9 mouse cellular contexts compared by ENCODE assay signal in the genomic region with DNA sequence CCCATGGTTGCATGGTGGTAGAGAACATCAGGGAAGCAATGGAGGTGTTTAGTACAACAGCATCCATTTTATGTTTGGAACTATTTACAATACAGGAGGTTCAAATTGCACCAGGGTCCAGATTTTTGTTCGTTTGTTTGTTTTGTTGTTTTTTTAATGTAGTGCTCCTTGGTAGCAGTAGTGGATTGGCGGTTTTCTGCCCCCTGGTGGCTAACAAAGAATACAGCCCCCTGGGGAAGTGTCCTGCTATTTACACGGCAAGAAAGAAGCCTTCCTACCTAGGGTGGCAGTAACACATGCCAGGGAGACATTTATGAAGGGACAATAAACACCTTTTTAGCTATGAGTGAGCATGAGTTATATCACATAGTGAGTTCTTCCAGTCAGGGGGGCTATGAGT. TPM values are rescaled to one million over a fixed set of nuclear protein-coding genes. Genes with fewer than 3 reads are reported as not detected.
A peak's percentile ranks its signal among the peaks of the same experiment; 100 is the strongest.
DNase-seq lines count a peak whose midpoint lies in the region; ATAC-seq and TF ChIP-seq lines count a peak whose summit lies in the region.
"Had no signal": no experiment of that assay in that cellular context is flagged by ENCODE, and none has a peak within 500 bp of the region (broad histone marks: within the 10 kb centered on the region; RNA-seq: fewer than 3 reads in every experiment).

No protein-coding gene starts in this region.

- peaks cover 22% of the 10 kb centered on the region for H3K27me3 ChIP-seq in small intestine, adult 2 months (ENCODE audit: control insufficient read depth, insufficient read depth, low read length)
- H3K27me3 ChIP-seq in forebrain, embryonic 15.5 days = peaks cover 30% of the 10 kb centered on the region

- WGBS in small intestine, adult 2 months = 14% methylated on average over 3 of the region's 3 CpGs
- 30% methylated on average over 3 of the region's 3 CpGs for WGBS in forebrain, embryonic 15.5 days

- no peaks in the 10 kb centered on the region for H3K4me1 ChIP-seq in small intestine, adult 2 months (ENCODE audit: control insufficient read depth, insufficient read depth, insufficient read length, low read length)
- peaks cover 25% of the 10 kb centered on the region for H3K4me1 ChIP-seq in forebrain, embryonic 15.5 days

- no peak for ATAC-seq in forebrain, embryonic 15.5 days (replicated peaks)

- H3K9ac ChIP-seq in forebrain, embryonic 15.5 days (replicated peaks) = no peak overlapping the region

- H3K4me2 ChIP-seq in forebrain, embryonic 15.5 days (replicated peaks) = no peak overlapping the region

- no peaks in the 10 kb centered on the region for H3K9me3 ChIP-seq in forebrain, embryonic 15.5 days

- no peaks in the 10 kb centered on the region for H3K36me3 ChIP-seq in small intestine, adult 2 months (ENCODE audit: control insufficient read depth, insufficient read depth, low read length)
- no peaks in the 10 kb centered on the region for H3K36me3 ChIP-seq in forebrain, embryonic 15.5 days

- H3K27ac ChIP-seq in left cerebral cortex, adult 2 months = 0 out of 2 replicates have a peak overlapping the region, but pooled peaks have one; percentile 3
- no peak overlapping the region for H3K27ac ChIP-seq in small intestine, adult 2 months (ENCODE audit: insufficient read depth, low read depth, low read length)
- H3K27ac ChIP-seq in forebrain, embryonic 15.5 days (replicated peaks) = no peak overlapping the region

- no peak overlapping the region for H3K4me3 ChIP-seq in left cerebral cortex, adult 2 months
- no peak overlapping the region for H3K4me3 ChIP-seq in small intestine, adult 2 months (ENCODE audit: low read depth, low read length)
- no peak overlapping the region for H3K4me3 ChIP-seq in forebrain, embryonic 15.5 days

- TF ChIP-seq POLR2A in brain, embryonic 14.5 days (IDR thresholded peaks at IDR 0.05; ENCODE audit: borderline replicate concordance, extremely low read depth, insufficient read depth, insufficient read length, poor library complexity, severe bottlenecking) = no peak
- no peak for TF ChIP-seq POLR2A in small intestine, adult 2 months (IDR thresholded peaks at IDR 0.05; ENCODE audit: low read depth, low read length)

- intact Hi-C loops in left cerebral cortex, adult 2 months (cut with DNase I) = loop anchor here (1.0 kb wide), 1 partner anchor 12 kb away; no protein-coding TSS in a partner anchor

- TF ChIP-seq CTCF in left cerebral cortex, adult 2 months (IDR thresholded peaks at IDR 0.05) = peak; percentile 72
- TF ChIP-seq CTCF in brain, embryonic 14.5 days (IDR thresholded peaks at IDR 0.05; ENCODE audit: borderline replicate concordance, extremely low read depth, insufficient read depth, insufficient read length) = peak; percentile 41; the same call in 1 of the 2 replicates
- TF ChIP-seq CTCF in small intestine, adult 2 months (IDR thresholded peaks at IDR 0.05; ENCODE audit: extremely low read depth, insufficient read length, insufficient replicate concordance, low read depth, low read length) = peak; percentile 42; the same call in 1 of the 2 replicates

- DNase-seq in adrenal gland, adult 2 months = peak; percentile 31
- DNase-seq in adrenal gland, postnatal 4 days (ENCODE audit: low spot score in 2 of 2) = no peak
- no peak for DNase-seq in left cerebral cortex, adult 2 months (ENCODE audit: extremely low spot score in 1 of 2, low spot score in 2 of 2)
- no peak for DNase-seq in left cerebral cortex, adult 11 months (ENCODE audit: low spot score)
- peak; percentile 40 for DNase-seq in brain, embryonic 14.5 days (ENCODE audit: low read depth)
- no peak for DNase-seq in heart, adult 11 months

RNA-seq across cellular contexts. Expression of a gene that starts 3.3 kb away (rescaled TPM):
- total RNA-seq in adrenal gland, adult 2 months (2021) = 1 to 10 TPM; 4.3 to 5.2 TPM
- polyA plus RNA-seq in adrenal gland, adult 2 months (2012; rRNA removed) = 1.1 and 1.2 TPM in 2 replicates
- 1 to 10 TPM; 1.9 to 4.8 TPM for total RNA-seq in adrenal gland, postnatal 4 days (2021)
- 100 to 1,000 TPM; 321 to 343 TPM for total RNA-seq in left cerebral cortex, adult 2 months (2021)
- polyA plus RNA-seq in brain, embryonic 14.5 days (2012; rRNA removed) = 0.57 and 0.72 TPM in 2 replicates
- polyA plus RNA-seq in small intestine, adult 2 months (2012; rRNA removed) = 0.16 and 0.25 TPM in 2 replicates
- polyA plus RNA-seq in forebrain, embryonic 15.5 days (2015; fragmentation: Nextera tagmentation; extraction: Ambion mirVana) = 0.24 and 0.34 TPM in 2 replicates
- polyA plus RNA-seq: C2C12 had no signal

RNA-seq across cellular contexts. Expression of a gene that starts 55.4 kb away (rescaled TPM):
- under 1 TPM in 1 of 2 experiments, not detected in 1; 0.78 TPM for total RNA-seq in adrenal gland, adult 2 months (2021)
- polyA plus RNA-seq in adrenal gland, adult 2 months (2012; rRNA removed) = 0.46 and 1.9 TPM in 2 replicates
- total RNA-seq in adrenal gland, postnatal 4 days (2021) = 10 to 100 TPM in 1 of 2 experiments, 1 to 10 TPM in 1; 1.1 to 11.4 TPM
- under 1 TPM in 1 of 2 experiments, not detected in 1; 0.36 TPM for total RNA-seq in left cerebral cortex, adult 2 months (2021)
- polyA plus RNA-seq in brain, embryonic 14.5 days (2012; rRNA removed) = not detected in 2 replicates
- polyA plus RNA-seq in small intestine, adult 2 months (2012; rRNA removed) = 4.0 and 7.1 TPM in 2 replicates
- not detected in 2 replicates for polyA plus RNA-seq in forebrain, embryonic 15.5 days (2015; fragmentation: Nextera tagmentation; extraction: Ambion mirVana)
- polyA plus RNA-seq: C2C12 had no signal

Comparison
In these comparisons a context has a peak if more than half of its experiments do, and no peak if none do; other contexts are left out.
1. DNase-seq: peak in adrenal gland, adult 2 months (single experiment) and brain, embryonic 14.5 days (single experiment); none in adrenal gland, postnatal 4 days (0 of 2), left cerebral cortex, adult 2 months (0 of 2), left cerebral cortex, adult 11 months (single experiment) and heart, adult 11 months (single experiment).
2. Peak in every context shown above with its lines, with median percentiles within 50 percentile points of each other: CTCF ChIP-seq.